Mouse (Mus musculus): ENCODE measurements around the gene Sos2.
"Not testable (repeated sequence)": the region's sequence is repeated elsewhere in the genome, so short reads cannot be mapped to it uniquely, and the experiment has no call there.

Gene Sos2

DNA sequence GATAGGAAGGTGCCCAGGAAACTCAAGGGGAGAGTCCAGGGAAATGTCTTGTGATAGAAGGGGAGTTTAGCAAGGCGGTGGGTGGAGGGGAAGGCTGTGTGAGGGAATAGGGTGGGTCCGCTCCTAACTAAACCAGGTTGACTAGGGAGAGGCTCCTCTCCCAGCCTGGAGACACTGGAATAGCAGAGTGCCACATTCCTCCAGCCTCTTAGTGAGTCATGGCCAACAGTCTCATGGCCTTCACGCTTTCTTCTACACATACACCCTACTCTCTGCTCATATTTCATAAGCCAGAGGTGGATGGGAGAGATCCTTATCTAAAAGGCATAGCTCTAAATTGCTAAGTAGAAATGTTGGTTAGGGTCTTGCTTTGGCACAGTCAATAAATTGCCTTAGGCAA, 111.7 kb downstream of the Sos2 start:
- no peak for ATAC-seq (ENCODE audit: low TSS enrichment)

DNA sequence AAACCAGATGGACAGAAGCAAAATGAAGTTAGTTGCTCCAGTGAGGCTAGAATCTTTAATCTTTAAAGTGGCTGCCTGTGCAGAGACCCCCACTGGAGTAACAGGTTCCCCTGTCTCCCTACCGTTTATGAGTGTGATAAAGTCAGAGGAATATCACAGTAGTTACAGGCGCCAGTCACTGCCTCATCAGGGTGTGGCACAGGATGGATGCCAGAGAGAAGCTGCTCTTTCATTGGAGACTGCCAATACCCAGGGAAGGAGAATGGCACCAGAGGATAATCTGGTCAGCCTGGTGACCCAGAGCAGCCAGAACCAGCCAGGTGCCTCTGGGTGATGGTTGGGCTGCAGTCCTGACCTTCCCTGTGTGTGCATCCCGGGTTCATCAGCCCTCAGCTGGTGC, 113.4 kb downstream of the Sos2 start:
- ATAC-seq (ENCODE audit: low TSS enrichment): no peak

DNA sequence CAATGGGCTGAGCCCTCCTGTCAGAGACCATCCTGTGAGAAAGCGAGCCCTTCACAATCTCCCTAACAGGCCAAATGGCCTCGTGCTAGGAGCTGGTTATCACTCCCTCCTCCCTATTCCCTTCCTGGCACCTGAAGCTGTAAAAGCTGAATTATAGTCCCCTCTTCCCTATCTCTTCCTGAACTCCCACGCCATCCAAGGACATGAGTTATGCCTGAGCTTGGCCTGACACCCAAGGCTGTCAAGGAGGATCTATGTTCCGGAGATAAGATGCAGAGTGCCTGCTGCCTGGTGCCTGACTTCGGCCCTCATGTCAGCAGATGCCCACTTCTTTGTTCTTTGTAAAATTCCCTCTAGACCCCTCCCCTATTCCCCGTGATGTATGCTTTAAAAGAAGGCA, 120.6 kb downstream of the Sos2 start:
- ATAC-seq (ENCODE audit: low TSS enrichment): not testable (repeated sequence)

DNA sequence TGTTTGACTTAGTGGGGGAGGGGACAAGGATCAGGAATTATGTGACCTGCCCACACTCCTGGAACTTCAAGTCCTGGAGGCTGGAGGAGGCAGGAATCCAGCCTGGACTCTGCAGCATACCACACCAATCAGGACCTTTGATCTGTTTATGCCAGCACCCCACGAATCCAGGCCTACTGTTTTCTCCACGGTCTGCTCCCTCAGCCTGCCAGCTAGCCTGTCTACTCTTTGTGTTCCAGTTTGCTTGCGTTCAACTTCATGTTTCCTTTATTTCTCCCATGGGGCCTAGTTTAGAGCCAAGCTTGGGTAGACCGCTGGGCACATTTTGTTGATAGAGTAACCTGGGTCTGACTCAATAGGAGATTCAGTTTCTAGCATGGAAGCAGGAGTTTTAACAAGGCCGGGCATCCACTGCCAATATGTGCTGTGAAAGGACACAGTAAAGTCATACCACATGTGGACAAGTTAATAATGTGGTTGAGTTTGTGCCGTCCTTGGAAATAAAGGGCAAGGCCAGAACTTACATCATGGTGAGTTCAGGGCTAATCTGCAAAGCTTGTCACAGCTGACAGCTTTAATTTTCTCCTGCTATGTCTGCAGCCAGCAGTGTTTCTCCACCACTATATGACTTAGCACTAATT, 125.3 kb downstream of the Sos2 start:
- no peak for ATAC-seq (ENCODE audit: low TSS enrichment)

DNA sequence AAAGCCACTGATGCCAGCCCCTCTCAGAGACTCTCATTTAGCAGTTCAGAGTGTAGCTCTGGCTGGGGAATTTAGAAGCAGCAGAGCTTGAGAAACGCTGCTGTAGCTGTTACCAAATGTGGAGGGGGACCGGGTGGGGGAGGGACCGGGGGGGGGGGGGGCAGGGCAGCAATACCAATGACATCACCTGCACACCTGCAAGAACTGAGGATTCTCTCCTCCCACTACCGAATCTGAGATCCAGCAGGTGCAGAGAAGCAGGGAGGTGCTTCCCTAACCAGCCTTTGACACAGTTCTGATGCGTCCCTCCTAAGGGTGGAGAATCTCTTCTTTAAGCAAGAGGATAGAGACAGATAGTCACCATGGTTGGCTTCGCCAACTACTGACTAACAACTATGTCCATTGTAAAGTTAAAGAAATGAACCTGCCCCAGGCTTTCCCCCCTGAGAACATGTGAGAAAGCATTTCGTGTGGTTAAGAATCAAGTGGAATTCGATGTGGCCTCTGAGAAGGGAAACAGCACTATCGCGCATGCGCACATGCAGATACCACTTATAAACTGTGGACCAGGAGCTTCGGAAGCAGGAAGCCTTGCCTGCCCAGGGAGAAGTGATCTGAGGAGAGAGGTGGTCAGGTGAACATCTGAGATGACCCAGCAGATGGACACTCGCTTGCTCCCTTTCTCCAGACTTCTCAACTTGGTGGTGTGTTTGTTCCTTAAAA, 136.0 kb downstream of the Sos2 start:
- ATAC-seq (ENCODE audit: low TSS enrichment): no peak

DNA sequence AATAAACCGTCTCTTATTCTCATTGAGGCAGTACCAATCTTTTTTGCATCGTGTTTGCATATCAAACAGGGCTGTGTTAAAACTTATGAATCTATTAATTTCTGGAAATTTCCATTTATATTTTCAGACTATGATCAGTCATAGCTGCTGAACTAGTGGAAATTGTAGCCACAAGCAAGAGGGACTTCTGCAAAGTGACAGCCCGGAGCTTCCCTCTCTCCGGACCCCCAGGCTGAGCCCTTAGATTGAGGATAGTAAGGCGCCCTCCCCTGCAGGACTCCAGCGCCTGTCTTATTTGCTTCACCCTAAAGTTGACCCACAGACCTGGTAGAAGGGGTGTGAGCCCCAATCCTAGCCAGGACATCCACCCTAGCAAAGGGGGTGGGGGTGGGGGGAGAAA, 136.7 kb downstream of the Sos2 start:
- no peak for ATAC-seq (ENCODE audit: low TSS enrichment)

DNA sequence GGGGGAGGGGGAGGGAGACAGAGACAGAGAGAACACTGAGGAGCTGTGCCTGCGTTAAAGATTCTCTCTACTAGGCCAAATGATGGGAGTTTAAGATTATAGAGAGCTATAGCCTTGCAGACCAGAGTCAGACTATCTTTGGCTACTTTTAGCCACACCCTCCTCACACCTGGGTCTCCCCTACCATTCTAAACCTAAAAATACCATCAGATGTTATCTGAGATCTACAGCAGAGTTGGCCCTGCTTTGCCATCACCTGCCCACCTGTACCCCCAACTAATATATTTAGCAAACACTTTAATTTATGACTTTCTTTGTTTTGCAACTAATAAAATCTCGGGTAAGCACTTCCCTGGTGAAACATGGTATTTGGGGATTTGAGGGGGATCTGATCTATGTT, 137.1 kb downstream of the Sos2 start:
- no peak for ATAC-seq (ENCODE audit: low TSS enrichment)

DNA sequence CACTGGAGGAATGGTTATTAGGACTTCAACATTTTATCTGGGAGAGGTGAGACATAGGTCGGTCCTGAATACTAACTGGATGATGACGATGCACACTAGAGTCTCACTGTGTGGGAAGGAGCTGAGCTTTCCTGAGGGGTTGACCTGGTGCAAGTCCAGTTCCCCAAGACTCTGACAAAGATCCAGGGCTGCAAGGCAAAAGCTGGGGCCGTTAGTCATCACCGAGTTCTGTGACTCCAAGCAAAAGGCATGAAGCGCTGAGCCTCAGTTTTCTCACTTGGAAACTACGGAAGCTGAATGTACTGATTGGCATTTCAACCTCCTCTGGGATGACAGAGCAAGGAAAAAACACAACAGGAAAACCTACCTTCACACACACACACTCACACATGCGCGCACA, 139.3 kb downstream of the Sos2 start:
- ATAC-seq (ENCODE audit: low TSS enrichment): no peak

DNA sequence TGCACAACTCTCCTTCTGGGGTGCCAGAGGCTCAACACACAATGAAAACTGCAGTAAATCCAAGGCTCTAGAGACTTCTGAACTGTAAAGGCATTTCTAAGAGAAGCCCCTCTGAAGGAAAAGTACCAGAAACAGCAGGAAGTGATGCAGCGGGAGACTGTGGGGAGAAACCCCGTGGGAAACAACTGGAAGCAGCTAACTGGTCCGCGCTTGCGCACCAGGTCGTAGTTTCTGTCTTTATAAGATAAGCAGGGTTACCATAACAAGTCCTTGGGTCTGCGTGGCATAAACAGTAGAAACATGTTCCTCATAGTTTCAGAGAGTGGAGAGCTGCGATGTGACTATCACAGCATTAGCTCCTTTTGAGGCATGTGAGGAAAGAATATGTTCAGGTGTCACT, 140.0 kb downstream of the Sos2 start:
- ATAC-seq (ENCODE audit: low TSS enrichment): no peak

DNA sequence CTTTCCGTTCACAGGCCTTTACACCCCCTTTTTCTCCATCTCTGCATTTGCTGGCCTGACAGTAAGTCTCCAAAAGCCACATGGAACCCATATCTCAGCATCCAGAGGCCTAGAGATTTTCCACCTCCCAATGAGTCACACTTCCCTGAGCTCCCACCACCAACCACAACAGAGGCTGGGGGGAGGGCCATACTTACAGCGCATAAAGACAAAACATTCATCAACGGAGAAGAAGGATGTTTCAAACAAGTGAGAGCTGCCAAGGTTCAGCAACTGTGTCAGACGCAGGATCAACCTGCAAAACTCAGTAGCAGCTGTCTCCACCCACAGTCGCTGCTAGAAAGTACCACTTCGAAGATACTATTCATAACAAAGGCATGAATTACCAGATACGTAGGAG, 142.3 kb downstream of the Sos2 start:
- no peak for ATAC-seq (ENCODE audit: low TSS enrichment)

DNA sequence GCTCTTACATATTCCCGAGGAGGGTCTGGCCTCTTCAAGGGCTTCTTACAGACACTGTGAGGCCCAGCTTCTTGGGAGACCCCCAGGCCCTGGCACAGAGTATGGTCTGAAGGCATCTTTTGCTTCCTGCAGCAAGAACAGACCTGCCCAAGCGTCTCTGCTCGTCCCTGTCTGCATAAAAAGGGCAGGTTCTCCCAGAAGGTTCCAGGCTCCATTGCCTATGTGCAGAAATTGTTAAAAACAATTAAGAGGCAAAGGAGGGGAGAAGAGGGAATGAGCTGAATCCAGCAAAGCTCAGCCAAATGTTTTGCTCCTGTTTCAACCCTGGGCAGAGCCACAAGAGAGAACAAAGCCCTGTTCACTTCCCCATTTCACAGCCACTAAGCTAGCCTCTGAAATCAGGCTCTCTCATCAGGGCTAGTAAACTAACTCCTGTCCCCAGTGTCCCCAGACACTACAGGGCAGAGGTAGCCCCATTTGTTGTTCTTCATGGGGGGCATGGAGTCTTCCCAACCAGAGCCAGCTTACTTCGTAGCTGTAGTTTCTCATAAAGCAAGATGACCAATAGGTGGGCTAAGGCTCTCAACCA, 143.2 kb downstream of the Sos2 start:
- no peak; the same call in 1 of the 2 replicates for ATAC-seq (ENCODE audit: low TSS enrichment)

DNA sequence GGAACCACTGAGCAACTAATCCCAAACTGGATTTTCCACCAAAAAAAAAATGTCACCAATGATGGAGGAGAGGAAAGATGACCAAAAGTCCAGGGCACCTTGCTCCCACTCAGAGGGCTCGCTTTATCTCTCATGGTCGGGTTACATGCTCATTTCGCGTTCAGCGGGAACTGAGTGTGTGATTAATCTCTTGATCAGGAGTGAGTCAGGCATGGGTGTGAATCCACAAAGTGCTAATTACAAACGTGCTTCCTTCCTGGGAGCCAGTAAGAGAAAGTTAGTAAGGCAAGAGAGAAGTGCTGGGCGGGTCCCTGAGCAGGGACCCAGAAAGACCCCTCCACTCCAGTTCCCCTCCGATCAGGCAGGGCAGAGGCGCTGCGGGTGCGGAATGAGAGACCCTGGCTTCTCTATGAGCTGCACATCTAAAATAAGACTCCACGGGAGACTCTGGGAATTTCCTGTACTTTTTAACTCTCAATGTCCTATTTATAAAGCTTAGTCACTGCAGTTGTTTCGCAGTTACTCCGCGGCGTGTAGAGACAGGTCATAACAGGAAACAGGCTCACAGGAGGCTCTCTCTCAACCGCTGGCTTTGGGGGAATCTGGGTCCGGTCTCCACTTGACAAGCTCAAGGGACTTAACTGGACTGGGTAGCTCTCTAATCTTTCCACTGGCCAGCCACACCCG, 143.8 kb downstream of the Sos2 start:
- ATAC-seq (ENCODE audit: low TSS enrichment): peak; percentile 74

DNA sequence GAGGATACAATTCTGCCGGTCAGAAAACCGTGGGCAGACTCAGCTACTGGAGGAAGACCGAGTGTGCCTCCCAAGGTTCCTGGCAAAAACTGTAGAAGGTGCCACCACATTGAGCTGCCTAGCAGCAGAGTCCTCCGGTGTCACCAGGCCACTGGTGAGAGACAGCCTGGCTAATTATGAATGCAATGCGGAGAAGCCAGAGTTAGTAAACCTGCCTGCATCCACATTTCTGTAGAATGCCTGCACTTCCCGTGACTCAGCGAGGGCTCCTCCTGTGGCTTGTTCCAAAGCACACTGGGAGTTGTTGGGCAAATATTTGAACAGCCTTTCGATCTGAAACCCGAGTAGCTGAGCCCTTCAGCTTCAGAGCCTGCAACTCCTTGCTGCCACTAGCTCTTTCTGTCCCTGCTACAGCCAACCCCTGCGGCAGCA, 144.4 kb downstream of the Sos2 start:
- ATAC-seq (ENCODE audit: low TSS enrichment): peak; percentile 56

DNA sequence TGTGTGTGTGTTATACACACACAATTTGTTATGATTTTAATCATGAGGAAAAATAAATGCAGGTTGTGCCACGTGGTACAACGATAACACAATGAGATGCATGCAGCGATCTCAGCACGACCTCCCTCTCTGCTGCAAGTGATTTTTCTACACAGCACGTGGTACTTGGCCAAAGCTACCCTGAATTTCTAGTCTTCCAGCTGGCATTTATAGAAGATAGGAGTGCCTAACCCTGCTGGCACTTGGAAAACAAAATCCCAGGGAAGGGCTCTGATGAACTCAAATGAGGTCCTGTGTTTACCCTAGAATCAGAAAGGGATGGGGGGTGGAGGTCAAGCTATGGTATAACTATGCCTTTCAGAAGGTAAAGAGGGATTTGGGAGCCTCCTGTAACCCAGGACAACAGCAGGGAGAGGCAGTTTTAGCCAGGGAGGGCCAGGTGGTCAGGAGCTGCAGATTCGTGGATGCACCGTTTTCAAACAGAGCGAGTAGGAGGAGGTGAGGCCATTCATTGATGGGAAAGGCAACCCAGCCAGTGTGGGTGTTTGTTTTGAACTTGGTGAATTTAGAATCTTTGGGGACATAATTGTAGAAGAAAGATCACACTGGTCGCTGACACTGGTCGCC, 144.9 kb downstream of the Sos2 start:
- no peak for ATAC-seq (ENCODE audit: low TSS enrichment)
